Mouse (Mus musculus) kidney, adult 11 months (tissue): Measurements from ENCODE around the gene Mgp.
A peak's percentile ranks its signal among the peaks of the same experiment; 100 is the strongest.

Experiments used
- DNase-seq: peaks from one replicate; pipeline ENCODE4 v3.0.0; 2022

Gene Mgp

GRCm38 (mm10) chr6:136848971-136849370, 26.7 kb downstream of the Mgp start:
- no peak for DNase-seq

- DNase-seq = no peak
Observed at GRCm38 (mm10) chr6:136848399-136848798, 27.2 kb downstream of the Mgp start.

GRCm38 (mm10) chr6:136847790-136848189, 27.8 kb downstream of the Mgp start:
- DNase-seq = peak; percentile 43

- DNase-seq = no peak
Observed at GRCm38 (mm10) chr6:136847267-136847666, 28.4 kb downstream of the Mgp start.

GRCm38 (mm10) chr6:136845706-136846480, 29.7 kb downstream of the Mgp start:
- DNase-seq = no peak

GRCm38 (mm10) chr6:136844903-136845302, 30.7 kb downstream of the Mgp start:
- no peak for DNase-seq

- DNase-seq = no peak
Observed at GRCm38 (mm10) chr6:136837323-136837722, 38.3 kb downstream of the Mgp start.

GRCm38 (mm10) chr6:136835352-136835751, 40.3 kb downstream of the Mgp start, which contains the start of gene Smco3:
TSS of gene Smco3 (minus strand) at chr6:136835452.
- DNase-seq = no peak

GRCm38 (mm10) chr6:136831712-136832111, 43.9 kb downstream of the Mgp start:
- DNase-seq = no peak

GRCm38 (mm10) chr6:136828681-136829080, 46.9 kb downstream of the Mgp start:
- DNase-seq = no peak

GRCm38 (mm10) chr6:136827881-136828561, 47.6 kb downstream of the Mgp start, which contains the start of gene Wbp11:
TSS of gene Wbp11 (minus strand) at chr6:136828233.
- peak; percentile 97 for DNase-seq

GRCm38 (mm10) chr6:136827516-136827880, 48.1 kb downstream of the Mgp start, which contains the start of gene BC049715:
TSS of gene BC049715 (plus strand) at chr6:136827626.
- no peak for DNase-seq

- DNase-seq = no peak
Observed at GRCm38 (mm10) chr6:136827116-136827515, 48.5 kb downstream of the Mgp start.

- DNase-seq = no peak
Observed at GRCm38 (mm10) chr6:136824987-136825386, 50.6 kb downstream of the Mgp start.
